9 mouse cellular contexts compared by ENCODE assay signal in the genomic region with DNA sequence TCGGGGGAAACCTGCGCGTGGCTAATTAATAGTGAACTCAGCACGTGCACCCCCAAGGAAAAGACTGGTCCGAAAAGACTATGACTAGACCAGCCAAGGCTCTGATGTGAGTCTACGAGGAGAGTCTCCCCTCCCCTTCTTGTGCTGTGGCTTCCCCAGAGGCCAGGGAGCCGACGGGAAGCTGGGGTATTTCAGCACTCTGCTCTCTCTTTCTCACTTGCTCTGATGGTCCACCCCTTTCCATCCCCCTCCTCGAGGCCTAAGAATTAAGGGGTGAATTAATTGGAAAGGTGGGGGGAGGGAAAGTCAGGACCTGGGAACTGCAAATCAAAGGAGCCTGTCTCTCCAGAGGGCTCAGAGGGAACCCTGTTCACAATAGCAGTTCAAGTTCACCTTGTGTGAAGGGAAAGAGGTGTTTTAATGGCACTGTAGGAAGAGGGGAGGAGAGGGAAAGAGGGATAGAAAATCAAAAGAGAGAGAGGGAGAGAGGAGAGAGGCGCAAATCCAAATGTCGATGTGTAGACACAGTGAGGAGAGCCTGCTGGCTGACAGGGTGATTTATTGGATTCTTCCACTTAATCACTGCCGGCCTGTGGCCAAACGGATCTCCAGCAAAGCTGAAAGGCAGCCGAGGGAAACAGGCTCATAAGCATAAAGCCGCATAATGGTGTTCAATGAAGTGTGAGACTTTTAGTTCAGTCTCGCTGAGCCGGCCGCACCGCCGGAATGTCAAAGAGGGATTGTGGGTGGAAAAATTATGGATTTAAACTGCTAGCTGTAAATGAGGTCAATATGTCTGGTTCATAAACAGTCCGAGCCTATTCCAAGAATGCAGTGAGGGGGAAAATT.
DNase-seq lines count a peak whose midpoint lies in the region; ATAC-seq and TF ChIP-seq lines count a peak whose summit lies in the region.
"Had no signal": no experiment of that assay in that cellular context is flagged by ENCODE, and none has a peak within 500 bp of the region (broad histone marks: within the 10 kb centered on the region; RNA-seq: fewer than 3 reads in every experiment).

No protein-coding gene starts in this region.

- no peaks in the 10 kb centered on the region for H3K36me3 ChIP-seq in lung, embryonic 14.5 days (ENCODE audit: insufficient read depth)

- H3K4me2 ChIP-seq in lung, embryonic 14.5 days = peak overlapping the region; percentile 52

- 7% methylated on average over 21 of the region's 21 CpGs for WGBS in lung, embryonic 14.5 days

- no peak overlapping the region for H3K27ac ChIP-seq in lung, embryonic 14.5 days (ENCODE audit: low read depth)
- H3K27ac ChIP-seq: liver, embryonic 14.5 days had no signal

- no peak overlapping the region for H3K9ac ChIP-seq in lung, embryonic 14.5 days
- H3K9ac ChIP-seq: liver, embryonic 14.5 days had no signal

- peak; percentile 77 for DNase-seq in lung, embryonic 14.5 days
- no peak for DNase-seq in lung, postnatal 25 days (ENCODE audit: low spot score)
- peak; percentile 34 to 35 for DNase-seq in cerebellum, postnatal 36 days
- peak; percentile 27 to 37 for DNase-seq in heart, postnatal 10 days
- peak; percentile 70 to 73 for DNase-seq in kidney, postnatal 36 days
- DNase-seq in lung, postnatal 10 days = peak; percentile 49
- DNase-seq in right cerebral cortex, postnatal 14 days = peak; percentile 22
- no peak for DNase-seq in natural killer cell, adult 2 months (ENCODE audit: low spot score in 2 of 2)

- intact Hi-C loops in heart, postnatal 10 days (cut with DNase I) = no loop called here

- ATAC-seq in lung, embryonic 14.5 days (ENCODE audit: insufficient read depth) = peak; percentile 72

- no peaks in the 10 kb centered on the region for H3K27me3 ChIP-seq in lung, embryonic 14.5 days (ENCODE audit: insufficient read depth, low read length)

- H3K4me3 ChIP-seq in lung, embryonic 14.5 days (ENCODE audit: low read depth, low read length) = peak overlapping the region; percentile 17

- no peak for TF ChIP-seq CTCF in lung, embryonic 14.5 days (IDR thresholded peaks at IDR 0.05; ENCODE audit: low read depth)

- H3K9me3 ChIP-seq in lung, embryonic 14.5 days (ENCODE audit: low read depth, low read length) = no peaks in the 10 kb centered on the region

- H3K4me1 ChIP-seq in lung, embryonic 14.5 days (ENCODE audit: insufficient read depth) = 0 out of 2 replicates have a peak, but pooled peaks cover 7% of the 10 kb centered on the region

Comparison
In these comparisons a context has a peak if more than half of its experiments do, and no peak if none do; other contexts are left out.
1. DNase-seq: peak in lung, embryonic 14.5 days (single experiment), cerebellum, postnatal 36 days (2 of 2), heart, postnatal 10 days (2 of 2), kidney, postnatal 36 days (2 of 2), lung, postnatal 10 days (single experiment) and right cerebral cortex, postnatal 14 days (single experiment); none in lung, postnatal 25 days (single experiment) and natural killer cell, adult 2 months (0 of 2).